Mouse (Mus musculus): ENCODE results near the gene Fam107a.

- no peak for TF ChIP-seq POLR2A (IDR thresholded peaks at IDR 0.05; ENCODE audit: low read depth, low read length)
- TF ChIP-seq CTCF (IDR thresholded peaks at IDR 0.05; ENCODE audit: borderline replicate concordance, insufficient read depth, low read length), result no peak
These were observed 27.7 kb upstream of the Fam107a start for GRCm38 (mm10) chr14:8345566-8345965.

Data from embryonic fibroblast, embryonic 13.5 days (primary cell).